Mouse (Mus musculus) midbrain, embryonic 14.5 days (tissue): ENCODE measurements around the gene Dhx8. TPM values are rescaled to one million over a fixed set of nuclear protein-coding genes. Genes with fewer than 3 reads are reported as not detected.
A peak's percentile ranks its signal among the peaks of the same experiment; 100 is the strongest.

Experiments used
- ATAC-seq: fragments of 200-750 bp; cut with Nextera tagmentation; 2 replicates; pipeline ENCODE4 v1.8.0; 2017; ENCODE audit warnings: moderate number of reproducible peaks, moderate library complexity; ENCODE audit not compliant: low FRiP score, low TSS enrichment
- DNase-seq: peaks from one replicate; pipeline ENCODE4 v3.0.0-alpha.2; 2015
- H3K27ac ChIP-seq: fragments of 300-500 bp; sonication (generic); replicated peaks from 2 replicates; pipeline ENCODE4 v1.5.1; 2014; ENCODE audit warnings: mild to moderate bottlenecking, low read depth, low read length, moderate library complexity
- H3K27me3 ChIP-seq: fragments of 300-500 bp; sonication (generic); 2 replicates; pipeline ENCODE4 v1.6.1; 2014; ENCODE audit warnings: low read length, control low read depth, mixed read lengths; ENCODE audit not compliant: control insufficient read depth, insufficient read depth
- H3K36me3 ChIP-seq: fragments of 300-500 bp; sonication (generic); 2 replicates; pipeline ENCODE4 v1.6.1; 2014; ENCODE audit warnings: low read length, control low read depth; ENCODE audit not compliant: control insufficient read depth, insufficient read depth
- H3K4me1 ChIP-seq: fragments of 300-500 bp; sonication (generic); 2 replicates; pipeline ENCODE4 v1.6.1; 2014; ENCODE audit warnings: mild to moderate bottlenecking, antibody characterized with exemption, low read length, control low read depth; ENCODE audit not compliant: control insufficient read depth, insufficient read depth
- H3K4me2 ChIP-seq: fragments of 300-500 bp; sonication (generic); 2 replicates; pipeline ENCODE4 v1.6.1; 2014; ENCODE audit warnings: mild to moderate bottlenecking, low read length, moderate library complexity
- H3K4me3 ChIP-seq: fragments of 300-500 bp; sonication (generic); replicated peaks from 2 replicates; pipeline ENCODE4 v1.5.1; 2014; ENCODE audit warnings: low read depth, low read length
- H3K9ac ChIP-seq: fragments of 300-500 bp; sonication (generic); replicated peaks from 2 replicates; pipeline ENCODE4 v1.6.1; 2014; ENCODE audit warnings: mild to moderate bottlenecking, low read length, moderate library complexity
- H3K9me3 ChIP-seq: fragments of 300-500 bp; sonication (generic); 2 replicates; pipeline ENCODE4 v1.6.1; 2016; ENCODE audit warnings: low read length, control low read depth, mixed read lengths; ENCODE audit not compliant: control insufficient read depth
- WGBS: fragments of 180-500 bp; shearing (Covaris S2); extraction: QIAGEN DNeasy Blood & Tissue Kit; methylation state at CpG from one replicate; pipeline ENCODE4 v1.1.7; 2014; 5-methylcytosine and 5-hydroxymethylcytosine counted together
- polyA plus RNA-seq: library from polyadenylated mRNA; unstranded; fragments of >200 nt; fragmentation: Nextera tagmentation; extraction: Ambion mirVana; gene quantifications from 2 replicates; pipeline ENCODE4 v1.2.1, GENCODE M21; 2014

Dhx8 gene
- polyA plus RNA-seq, 1 experiment from 2014 or later, result 35.4 TPM

DNA sequence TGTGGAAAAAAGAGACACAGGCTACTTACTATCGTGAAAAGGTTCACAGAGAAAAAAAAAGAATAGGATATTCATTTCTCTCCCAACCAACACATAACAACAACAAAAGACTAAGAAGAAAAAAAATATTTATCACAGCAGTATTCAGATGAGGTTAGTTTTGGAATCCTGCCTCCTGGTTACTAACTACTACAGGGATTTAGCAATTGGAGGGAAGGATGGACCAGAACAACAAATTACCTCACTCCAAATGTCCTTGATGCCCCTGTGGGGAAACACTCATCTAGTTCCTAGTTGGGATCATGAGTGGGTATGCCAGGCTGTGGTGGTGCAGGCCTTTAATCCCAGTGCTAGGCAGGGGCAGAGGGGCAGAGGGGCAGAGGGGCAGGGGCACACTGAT lies 33.2 kb upstream of the Dhx8 start:
- H3K4me2 ChIP-seq, result no peak overlapping the region
- H3K4me1 ChIP-seq, result peaks cover 15% of the 10 kb centered on the region; the same call in 1 of the 2 replicates
- no peak for DNase-seq
- no peak overlapping the region for H3K9ac ChIP-seq
- H3K9me3 ChIP-seq, result no peaks in the 10 kb centered on the region
- no peak overlapping the region for H3K27ac ChIP-seq
- H3K4me3 ChIP-seq, result no peak overlapping the region
- no peaks in the 10 kb centered on the region for H3K36me3 ChIP-seq
- WGBS, result 86% methylated on average over 1 of the region's 1 CpGs
- no peak for ATAC-seq
- no peaks in the 10 kb centered on the region for H3K27me3 ChIP-seq

DNA sequence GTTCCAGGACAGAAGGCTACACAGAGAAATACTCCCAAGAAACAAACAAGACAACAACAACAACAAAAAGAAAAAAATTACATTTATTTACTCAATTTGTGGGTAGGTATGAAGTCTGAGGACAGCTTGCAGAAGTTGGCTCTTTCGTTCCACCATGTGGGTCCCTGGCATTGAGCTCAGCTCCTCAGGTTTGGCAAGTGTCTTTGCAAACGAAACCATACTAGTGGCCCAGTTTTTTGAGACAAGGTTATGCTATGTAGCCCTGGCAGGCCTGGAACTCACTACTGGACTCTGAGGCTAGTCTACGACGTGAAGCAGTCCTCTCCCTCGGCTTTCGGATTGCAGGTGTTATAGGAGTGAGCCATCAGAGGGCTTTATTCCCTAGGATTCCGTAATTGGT lies 32.7 kb upstream of the Dhx8 start:
- no peak overlapping the region for H3K27ac ChIP-seq
- H3K36me3 ChIP-seq, result no peaks in the 10 kb centered on the region
- H3K4me3 ChIP-seq, result no peak overlapping the region
- no peak overlapping the region for H3K4me2 ChIP-seq
- peaks cover 15% of the 10 kb centered on the region; the same call in 1 of the 2 replicates for H3K4me1 ChIP-seq
- no peaks in the 10 kb centered on the region for H3K27me3 ChIP-seq
- no peak for ATAC-seq
- no peak overlapping the region for H3K9ac ChIP-seq
- 76% methylated on average over 7 of the region's 7 CpGs for WGBS
- H3K9me3 ChIP-seq, result no peaks in the 10 kb centered on the region
- DNase-seq, result no peak

GRCm38 (mm10) chr11:101700446-101700845 lies 32.3 kb upstream of the Dhx8 start:
- Histone ChIP-seq H3K4me1 (peaks cover 12% of the 10 kb centered on the region; the same call in 1 of the 2 replicates), H3K36me3 (no peaks in the 10 kb centered on the region), H3K27me3 (no peaks in the 10 kb centered on the region), H3K4me2 (no peak overlapping the region), H3K27ac (no peak overlapping the region), H3K9ac (no peak overlapping the region), H3K9me3 (no peaks in the 10 kb centered on the region), H3K4me3 (no peak overlapping the region)
- ATAC-seq, result no peak
- WGBS, result 66% methylated on average over 12 of the region's 12 CpGs
- no peak for DNase-seq

DNA sequence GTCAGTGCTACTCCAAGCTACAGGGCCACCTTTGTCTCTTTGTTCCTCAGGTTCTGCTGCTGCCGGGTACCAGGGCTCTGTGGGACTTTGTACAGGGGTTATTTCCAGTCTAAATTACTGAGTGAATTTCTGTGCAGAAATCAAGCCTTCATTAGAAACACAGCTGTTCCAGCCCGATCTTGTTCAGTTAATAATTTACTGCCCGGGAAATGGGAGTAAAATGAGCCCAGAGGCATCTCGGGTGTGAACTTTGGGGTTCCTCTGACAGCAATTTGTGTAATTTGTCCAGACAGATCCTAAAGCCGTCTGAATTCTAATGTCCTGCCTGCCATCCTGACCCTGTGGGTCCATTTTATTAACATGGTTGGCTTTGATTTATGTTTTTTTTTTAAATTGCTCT lies 28.6 kb upstream of the Dhx8 start:
- Histone ChIP-seq H3K27me3 (no peaks in the 10 kb centered on the region), H3K36me3 (no peaks in the 10 kb centered on the region), H3K4me3 (no peak overlapping the region), H3K27ac (no peak overlapping the region), H3K4me2 (no peak overlapping the region), H3K9me3 (no peaks in the 10 kb centered on the region), H3K9ac (no peak overlapping the region), H3K4me1 (0 out of 2 replicates have a peak, but pooled peaks cover 5% of the 10 kb centered on the region)
- 47% methylated on average over 5 of the region's 5 CpGs for WGBS
- ATAC-seq, result no peak
- peak; percentile 35 for DNase-seq

DNA sequence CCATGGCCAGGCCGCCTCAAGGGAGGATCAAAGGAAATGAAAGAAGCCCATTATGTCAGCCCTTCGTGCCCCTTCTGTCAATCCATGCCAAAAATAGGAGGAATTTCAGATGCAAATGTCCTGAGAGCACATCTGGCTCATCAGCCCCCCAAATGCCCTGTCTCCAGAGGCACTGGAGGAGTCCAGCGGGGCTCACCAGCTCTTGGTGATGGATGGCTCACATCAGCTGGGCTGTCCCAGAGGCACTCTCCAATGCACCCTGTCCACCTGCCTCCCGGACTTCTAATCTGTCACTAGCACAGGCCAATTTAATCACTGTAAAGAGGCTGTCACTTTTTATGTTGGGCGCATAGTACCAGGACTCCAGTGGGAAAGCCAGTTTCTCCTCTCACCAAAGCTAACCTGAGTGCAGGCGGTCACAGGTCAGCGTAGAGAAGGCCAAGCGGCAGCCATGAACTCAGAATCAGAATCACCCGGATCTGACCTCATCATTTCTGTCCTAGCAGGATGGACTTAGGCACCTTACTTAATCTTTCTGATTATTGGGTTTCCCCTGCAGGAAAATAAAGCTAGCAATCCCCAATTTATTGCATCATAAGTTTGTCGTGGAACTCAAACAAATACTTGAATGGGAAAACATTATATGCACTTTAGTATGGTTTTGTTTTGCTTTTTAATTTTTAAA lies 25.8 kb upstream of the Dhx8 start:
- H3K27ac ChIP-seq, result no peak overlapping the region
- no peak for ATAC-seq

DNA sequence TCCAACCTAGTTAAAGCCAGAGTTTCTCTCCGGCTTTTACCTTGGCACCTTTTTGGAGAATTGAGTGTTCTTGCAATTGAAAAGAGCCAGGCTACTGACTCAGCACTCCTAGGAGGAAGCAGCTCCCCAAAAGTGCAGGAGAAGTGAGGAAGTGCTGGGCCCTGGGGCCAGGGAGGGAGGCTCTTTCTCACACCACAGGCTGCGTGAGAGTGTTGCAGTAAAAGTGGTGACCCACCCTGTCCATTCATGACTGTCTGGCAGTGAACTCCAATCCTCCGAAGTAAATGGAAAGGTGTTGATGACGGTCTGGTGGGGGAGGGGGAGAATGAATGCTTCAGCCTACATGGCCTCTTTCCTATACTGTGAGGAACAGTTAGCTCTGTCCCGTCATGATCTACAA lies 24.2 kb upstream of the Dhx8 start:
- H3K4me3 ChIP-seq, result no peak overlapping the region
- 70% methylated on average over 5 of the region's 5 CpGs for WGBS
- H3K27me3 ChIP-seq, result no peaks in the 10 kb centered on the region
- ATAC-seq (no peak), DNase-seq (no peak)
- no peaks in the 10 kb centered on the region for H3K4me1 ChIP-seq
- no peak overlapping the region for H3K9ac ChIP-seq
- no peak overlapping the region for H3K27ac ChIP-seq
- no peak overlapping the region for H3K4me2 ChIP-seq
- no peaks in the 10 kb centered on the region for H3K36me3 ChIP-seq
- H3K9me3 ChIP-seq, result no peaks in the 10 kb centered on the region

More for the DNA sequence above, 25.8 kb upstream of the Dhx8 start:
- 68% methylated on average over 10 of the region's 10 CpGs for WGBS
- H3K4me2 ChIP-seq, result no peak overlapping the region
- no peak overlapping the region for H3K4me3 ChIP-seq
- no peak for DNase-seq
- H3K9me3 ChIP-seq, result no peaks in the 10 kb centered on the region
- H3K4me1 ChIP-seq, result no peaks in the 10 kb centered on the region
- no peak overlapping the region for H3K9ac ChIP-seq
- no peaks in the 10 kb centered on the region for H3K27me3 ChIP-seq
- H3K36me3 ChIP-seq, result no peaks in the 10 kb centered on the region

GRCm38 (mm10) chr11:101712811-101713210 lies 19.9 kb upstream of the Dhx8 start:
- 86% methylated on average over 9 of the region's 9 CpGs for WGBS
- H3K4me2 ChIP-seq, result no peak overlapping the region
- no peak overlapping the region for H3K27ac ChIP-seq
- H3K4me1 ChIP-seq, result no peaks in the 10 kb centered on the region
- no peak overlapping the region for H3K4me3 ChIP-seq
- H3K9me3 ChIP-seq, result no peaks in the 10 kb centered on the region
- no peak overlapping the region for H3K9ac ChIP-seq
- no peaks in the 10 kb centered on the region for H3K36me3 ChIP-seq
- DNase-seq (no peak), ATAC-seq (no peak)
- H3K27me3 ChIP-seq, result no peaks in the 10 kb centered on the region

GRCm38 (mm10) chr11:101714012-101714411 lies 18.7 kb upstream of the Dhx8 start:
- ATAC-seq (no peak), DNase-seq (peak; percentile 3)
- 59% methylated on average over 7 of the region's 7 CpGs for WGBS
- H3K4me2 ChIP-seq, result no peak overlapping the region
- H3K9me3 ChIP-seq, result no peaks in the 10 kb centered on the region
- H3K27me3 ChIP-seq, result no peaks in the 10 kb centered on the region
- H3K36me3 ChIP-seq, result no peaks in the 10 kb centered on the region
- 0 out of 2 replicates have a peak, but pooled peaks cover 4% of the 10 kb centered on the region for H3K4me1 ChIP-seq
- H3K4me3 ChIP-seq, result no peak overlapping the region
- H3K27ac ChIP-seq, result no peak overlapping the region
- no peak overlapping the region for H3K9ac ChIP-seq

DNA sequence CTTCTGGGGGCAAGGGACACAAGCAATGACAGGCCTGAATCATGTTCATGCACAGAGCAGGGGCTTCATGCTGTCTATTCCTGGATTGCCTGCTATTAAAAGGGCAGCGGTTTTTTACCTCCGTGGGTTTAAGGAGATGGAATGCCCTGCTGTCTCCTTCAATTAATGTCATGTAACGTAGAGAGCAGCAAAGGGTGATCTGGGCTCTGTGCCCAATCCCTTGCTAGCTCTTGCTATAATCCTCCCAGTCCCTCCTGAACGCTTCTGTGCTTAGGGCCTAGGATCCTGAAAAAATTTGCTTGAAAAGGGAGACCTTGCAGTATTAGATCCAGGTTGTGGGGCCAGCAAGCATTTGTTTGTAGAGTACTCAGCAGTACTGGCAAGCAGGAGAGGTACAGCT lies 14.4 kb upstream of the Dhx8 start:
- peak; percentile 77 for DNase-seq
- Histone ChIP-seq H3K36me3 (no peaks in the 10 kb centered on the region), H3K4me2 (0 out of 2 replicates have a peak overlapping the region, but pooled peaks have one; percentile 11), H3K27me3 (no peaks in the 10 kb centered on the region), H3K4me3 (no peak overlapping the region), H3K9me3 (no peaks in the 10 kb centered on the region), H3K27ac (peak overlapping the region; percentile 67), H3K4me1 (0 out of 2 replicates have a peak, but pooled peaks cover 4% of the 10 kb centered on the region), H3K9ac (0 out of 2 replicates have a peak overlapping the region, but pooled peaks have one; percentile 16)
- ATAC-seq, result no peak; the same call in 1 of the 2 replicates
- 7% methylated on average over 4 of the region's 4 CpGs for WGBS
